Mouse (Mus musculus) B cell, adult 2 months (primary cell): ENCODE measurements at regions not wholly inside any gene's neighbourhood (a gene's known extent, or its start where the extent isn't known, plus 50 kb on each side); places are given as distances from the start of the nearest gene placed in this dataset.

Source experiments
- DNase-seq, 2 experiments: peaks; one replicate each; pipeline ENCODE4 v3.0.0; 2022

DNA sequence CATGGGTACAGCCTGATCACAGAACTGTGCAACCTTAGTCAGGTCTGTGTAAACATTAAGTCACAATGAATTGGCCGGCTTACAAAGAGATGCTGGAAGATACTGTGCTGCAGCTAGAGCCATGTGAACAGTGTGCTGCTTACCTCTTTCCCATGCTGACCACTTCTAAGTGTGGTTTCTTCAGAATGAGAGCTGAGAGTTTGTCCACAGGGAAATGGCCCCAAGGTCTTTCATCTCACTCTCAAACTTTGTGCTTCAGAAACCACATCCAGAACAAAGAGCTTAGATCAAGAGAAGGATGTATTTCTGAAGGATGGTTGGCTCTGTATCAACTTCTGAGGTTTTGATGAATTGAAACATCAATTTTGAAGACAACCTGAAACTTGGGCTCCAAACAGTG, 165.7 kb downstream of the Lrrc3b start:
- no peak for DNase-seq

DNA sequence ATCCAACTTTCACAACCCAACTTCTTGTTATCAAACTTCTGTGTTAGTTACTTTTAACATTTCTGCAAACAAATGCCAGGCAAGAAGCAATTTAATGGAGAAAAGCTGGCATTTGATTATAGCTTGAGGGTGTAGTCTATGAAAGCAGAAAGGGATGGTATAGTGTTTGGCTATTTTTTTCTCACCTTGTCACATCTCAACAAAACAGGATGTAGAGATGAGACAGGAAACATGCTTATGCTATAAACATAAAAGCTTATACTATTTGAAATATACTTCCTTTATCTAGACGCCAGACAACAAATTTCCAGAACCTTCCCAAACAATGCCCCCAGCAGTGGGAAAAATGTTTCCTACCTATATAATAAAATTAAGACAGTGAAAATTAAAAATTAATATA, 166.4 kb downstream of the Lrrc3b start:
- DNase-seq, result no peak

DNA sequence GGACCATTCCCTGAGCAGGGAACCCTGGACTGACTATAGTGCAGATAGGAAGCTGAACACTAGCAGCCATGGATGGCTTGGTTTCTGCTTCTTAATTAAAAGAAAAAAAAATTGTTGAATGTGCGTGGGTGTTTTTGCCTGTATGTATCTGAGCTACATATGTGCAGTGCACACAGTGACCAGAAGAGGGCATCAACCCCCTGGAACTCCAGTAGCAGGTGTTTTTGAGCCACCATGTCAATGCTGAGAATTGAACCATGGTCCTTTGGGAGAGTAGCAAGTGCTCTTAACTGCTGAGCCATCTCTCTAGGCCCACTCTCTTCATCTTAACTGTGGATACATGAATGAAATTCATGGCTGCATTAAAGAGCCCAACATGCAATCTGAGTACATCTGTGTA, 172.5 kb downstream of the Lrrc3b start:
- peak; percentile 38 to 40 for DNase-seq

DNA sequence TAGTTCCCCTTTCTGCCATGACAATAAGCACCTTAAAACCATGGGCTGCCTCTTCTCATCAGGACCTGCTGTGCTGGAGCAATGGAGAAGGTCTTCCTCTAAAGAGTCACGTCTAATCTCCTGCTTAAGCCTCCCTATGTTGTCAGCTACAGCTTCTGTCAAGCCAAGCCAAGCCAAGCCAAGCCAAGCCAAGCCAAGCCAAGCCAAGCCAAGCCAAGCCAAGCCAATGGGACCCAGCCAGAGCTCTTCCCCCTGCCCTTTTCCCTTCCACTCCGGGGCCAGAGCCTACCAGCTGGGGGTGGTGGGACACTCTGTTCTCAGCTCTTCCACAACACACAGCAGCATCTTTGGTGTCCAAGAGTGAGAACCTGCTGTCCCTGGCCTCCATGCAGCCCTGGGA, 175.8 kb downstream of the Lrrc3b start:
- DNase-seq, result no peak

DNA sequence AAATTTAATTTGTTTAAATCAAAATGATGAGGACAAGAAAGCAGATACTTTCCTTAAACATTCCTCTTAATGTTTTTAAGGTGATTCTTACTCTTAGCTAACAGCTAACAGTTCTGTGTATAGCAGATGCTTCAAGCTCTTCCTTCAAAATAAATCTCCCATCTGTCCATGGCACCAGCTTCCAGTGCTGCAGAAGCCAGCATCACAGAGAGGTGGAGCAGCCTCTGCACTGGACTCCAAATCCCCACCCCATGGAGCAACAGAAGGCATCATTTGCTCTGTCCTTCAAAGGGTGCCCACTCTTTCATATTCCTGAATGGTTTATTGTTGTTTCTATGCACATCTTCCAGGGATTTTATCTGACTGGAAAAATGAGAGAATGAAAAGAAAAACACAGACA, 183.1 kb downstream of the Lrrc3b start:
- no peak for DNase-seq

DNA sequence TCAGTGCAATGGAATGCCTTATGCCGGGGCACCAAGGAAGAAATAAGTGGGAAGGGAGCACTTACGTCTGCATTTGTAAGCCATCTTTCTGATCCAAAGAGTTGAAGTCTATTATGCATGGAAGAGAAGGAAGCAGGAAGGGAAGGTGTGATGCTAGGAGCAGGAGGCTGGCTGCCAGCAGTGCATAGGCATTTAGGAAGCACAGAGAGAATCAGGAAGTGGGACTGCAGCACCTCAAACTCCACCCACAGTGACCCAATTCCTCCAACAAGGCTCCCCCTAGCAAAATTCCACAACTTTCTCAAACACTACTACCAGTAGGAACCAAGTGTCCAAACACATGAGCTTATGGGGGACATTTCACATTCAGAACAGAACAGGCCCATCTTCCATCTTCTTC, 233.2 kb downstream of the Lrrc3b start:
- DNase-seq, result no peak

DNA sequence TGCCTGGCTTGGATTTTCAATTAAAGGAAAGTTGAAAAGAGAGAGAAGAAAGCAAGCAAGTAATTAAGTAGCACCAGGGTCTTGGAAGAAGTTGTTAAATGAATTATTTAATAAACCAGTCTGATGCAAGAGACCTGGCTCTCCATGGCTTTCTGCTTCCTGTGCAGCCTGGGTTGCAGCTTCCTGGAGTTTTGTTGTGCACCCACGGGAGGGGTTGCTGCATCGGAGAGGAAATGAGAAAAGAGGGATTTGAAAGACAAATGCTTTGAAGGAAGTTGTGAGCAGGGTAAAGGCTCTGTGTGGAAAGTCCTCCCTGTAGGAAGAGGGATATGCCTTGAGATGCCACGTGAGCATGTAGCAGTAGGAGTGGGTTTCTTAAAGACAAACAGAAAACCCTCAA, 234.5 kb downstream of the Lrrc3b start:
- DNase-seq, result no peak
